Mouse (Mus musculus) spleen, postnatal 36 days (tissue): ENCODE data around the gene Slc7a8.
A peak's percentile ranks its signal among the peaks of the same experiment; 100 is the strongest.

ENCODE experiments used
- DNase-seq, 2 experiments: peaks; one replicate each; pipeline ENCODE4 v3.0.0; 2022; ENCODE audit warnings: low spot score in 2 of 2, mixed read lengths in 1 of 2

Gene Slc7a8

GRCm38 (mm10) chr14:54701298-54701697 lies 80.4 kb downstream of the Slc7a8 start:
- DNase-seq: peak; percentile 65 to 74

- no peak for DNase-seq
These were observed 82.2 kb downstream of the Slc7a8 start for GRCm38 (mm10) chr14:54699586-54699985.

GRCm38 (mm10) chr14:54698733-54699132 lies 83.0 kb downstream of the Slc7a8 start, which contains the start of gene Gm29776:
Gene Gm29776 (minus strand): TSS chr14:54698833.
- no peak for DNase-seq

DNA sequence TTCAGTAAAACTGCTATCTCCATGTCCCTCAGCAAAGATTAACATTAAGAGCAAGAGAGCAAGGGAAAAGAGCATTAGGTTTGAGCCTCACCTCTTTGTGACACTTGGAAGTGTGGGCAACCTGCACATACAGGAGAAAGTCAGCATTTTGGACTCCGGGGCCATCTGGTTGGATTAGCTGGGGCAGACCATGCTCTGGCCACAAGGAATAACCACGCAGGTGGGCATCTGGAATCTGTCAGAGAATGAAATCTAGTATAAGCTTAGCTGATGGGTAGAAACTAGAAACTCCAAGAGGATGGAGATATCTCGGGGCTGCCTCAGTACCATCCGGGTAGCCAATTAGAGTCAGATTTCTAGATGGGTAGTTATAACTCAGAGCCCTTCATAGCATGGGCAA lies 85.0 kb downstream of the Slc7a8 start:
- no peak for DNase-seq

- DNase-seq: no peak
These were observed 86.7 kb downstream of the Slc7a8 start for GRCm38 (mm10) chr14:54695042-54695441.

GRCm38 (mm10) chr14:54687251-54687650 lies 94.5 kb downstream of the Slc7a8 start:
- no peak for DNase-seq

DNA sequence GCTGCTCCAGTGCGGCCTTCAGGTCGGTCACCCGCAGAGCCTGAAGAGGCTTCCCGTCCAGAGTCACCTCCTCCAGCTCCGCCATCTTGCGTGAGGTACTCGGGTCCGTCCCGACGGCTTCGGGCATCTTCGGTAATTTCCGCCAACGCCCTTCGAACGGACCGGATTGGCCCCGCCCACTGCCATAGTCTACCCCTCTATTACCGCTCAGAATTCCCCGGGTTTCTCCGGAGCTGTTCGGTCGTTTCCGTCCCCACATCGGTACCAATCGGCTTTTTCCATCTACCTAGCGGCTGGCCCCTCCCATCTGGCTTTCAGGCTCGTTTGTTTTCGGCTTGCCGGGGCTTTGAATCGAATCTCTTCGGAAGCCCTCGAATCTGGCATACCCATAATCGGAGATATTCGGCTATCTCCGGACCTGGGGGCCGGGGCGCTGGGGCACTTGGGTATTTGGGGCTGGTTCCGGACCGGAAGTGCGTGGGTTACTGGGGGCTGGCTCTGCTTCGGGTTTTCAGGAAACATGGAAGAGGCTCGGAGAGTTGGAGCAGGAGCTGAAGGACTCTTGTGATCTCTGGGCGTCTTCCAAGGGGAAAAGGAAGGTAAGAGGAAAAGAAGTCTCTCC lies 95.1 kb downstream of the Slc7a8 start, which contains the start of gene Acin1:
TSS of gene Acin1 (minus strand) at position 410 of the 622 bp plus-strand sequence.
- DNase-seq: peak; percentile 99 to 100

- peak; percentile 81 to 84 for DNase-seq
These were observed 95.7 kb downstream of the Slc7a8 start, which contains the start of gene 1700123O20Rik for GRCm38 (mm10) chr14:54686063-54686521. Gene 1700123O20Rik (plus strand): TSS chr14:54686216.

- peak in 1 of 2 experiments; percentile 18 for DNase-seq
These were observed 96.3 kb downstream of the Slc7a8 start for GRCm38 (mm10) chr14:54685471-54685870.

- DNase-seq: no peak
These were observed 99.3 kb downstream of the Slc7a8 start for GRCm38 (mm10) chr14:54682396-54682795.

DNA sequence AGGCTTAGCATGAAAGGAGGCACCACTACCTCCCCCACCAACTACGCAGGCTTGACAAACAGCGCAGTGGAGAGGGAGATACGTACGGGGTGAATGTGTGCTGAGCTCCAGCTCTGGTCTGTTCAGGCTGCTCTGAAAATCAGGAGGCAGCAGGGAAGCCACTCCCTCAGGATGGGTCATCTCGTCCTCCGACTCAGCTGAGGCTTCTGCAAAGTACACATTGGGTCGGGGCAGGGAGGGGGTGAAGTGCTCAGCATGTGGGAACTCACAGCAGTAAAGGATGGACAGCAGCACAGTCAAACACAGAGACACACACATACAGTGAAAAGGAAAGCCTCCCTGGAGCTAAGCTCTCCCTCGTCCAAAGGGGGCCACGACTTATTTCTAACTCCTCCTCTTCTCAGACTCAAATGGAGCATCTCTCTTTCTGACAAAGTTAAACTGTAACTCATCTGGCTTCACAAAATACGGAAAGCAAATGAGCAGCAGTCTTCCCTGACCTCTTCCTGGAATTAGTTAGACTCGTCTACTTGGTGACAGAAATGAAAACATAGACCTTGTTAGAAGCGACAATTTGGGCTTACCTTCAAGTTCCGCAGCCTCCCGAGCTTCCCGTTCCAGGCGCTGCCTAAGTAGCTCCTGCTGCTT lies 103.0 kb downstream of the Slc7a8 start:
- DNase-seq: no peak

GRCm38 (mm10) chr14:54676290-54676689 lies 105.5 kb downstream of the Slc7a8 start:
- DNase-seq: no peak

GRCm38 (mm10) chr14:54674317-54674716 lies 107.4 kb downstream of the Slc7a8 start:
- DNase-seq: no peak
